Mouse (Mus musculus): ENCODE data around the gene Nt5c2.

DNA sequence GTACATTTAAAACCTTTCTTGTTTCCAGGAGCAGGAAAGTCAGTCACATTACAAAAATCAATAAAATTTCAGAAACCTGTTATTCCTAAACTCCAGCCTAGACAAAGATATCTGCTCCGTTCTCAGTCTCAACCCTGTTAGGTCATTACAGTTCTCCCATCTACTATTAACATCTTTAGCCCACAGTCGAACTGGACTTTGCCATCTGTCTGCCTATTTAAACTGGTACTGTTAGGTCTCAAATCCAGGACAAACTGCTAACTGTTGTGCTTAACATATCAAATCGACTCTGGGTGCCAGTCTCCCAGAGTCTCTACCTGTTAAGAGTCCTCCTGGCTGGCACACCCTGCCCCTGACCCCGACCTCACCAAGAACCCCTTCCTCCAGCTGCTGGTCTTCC, 109.0 kb downstream of the Nt5c2 start:
- TF ChIP-seq POLR2A (IDR thresholded peaks at IDR 0.05; ENCODE audit: extremely low read depth, insufficient read depth, low read length) (no peak), CTCF (IDR thresholded peaks at IDR 0.05; ENCODE audit: extremely low read depth, insufficient read depth, low read length) (no peak)
